Mouse (Mus musculus): ENCODE results near the gene Wdr82. TPM values are rescaled to one million over a fixed set of nuclear protein-coding genes. Genes with fewer than 3 reads are reported as not detected.
"Not testable (repeated sequence)": the region's sequence is repeated elsewhere in the genome, so short reads cannot be mapped to it uniquely, and the experiment has no call there.

Gene Wdr82
- total RNA-seq, 2 experiments from 2014 or later, result 136 to 141 TPM

GRCm38 (mm10) chr9:106159237-106159636 lies 11.5 kb upstream of the Wdr82 start:
- no peak for DNase-seq (ENCODE audit: low spot score in 2 of 2)
- intact Hi-C loops (cut with DNase I), result no loop called here

GRCm38 (mm10) chr9:106159784-106160301 lies 10.9 kb upstream of the Wdr82 start:
- peak; percentile 94 to 95 for DNase-seq (ENCODE audit: low spot score in 2 of 2)
- intact Hi-C loops (cut with DNase I), result no loop called here

- DNase-seq (ENCODE audit: low spot score in 2 of 2), result no peak
- intact Hi-C loops (cut with DNase I), result no loop called here
Measured at GRCm38 (mm10) chr9:106160426-106160825, 10.3 kb upstream of the Wdr82 start.

- no peak for DNase-seq (ENCODE audit: low spot score in 2 of 2)
- intact Hi-C loops (cut with DNase I), result no loop called here
Measured at GRCm38 (mm10) chr9:106166709-106167108, 4.0 kb upstream of the Wdr82 start.

GRCm38 (mm10) chr9:106167241-106167640 lies 3.5 kb upstream of the Wdr82 start:
- intact Hi-C loops (cut with DNase I), result no loop called here
- no peak for DNase-seq (ENCODE audit: low spot score in 2 of 2)

GRCm38 (mm10) chr9:106167703-106168102 lies 3.0 kb upstream of the Wdr82 start:
- DNase-seq (ENCODE audit: low spot score in 2 of 2), result no peak
- intact Hi-C loops (cut with DNase I), result no loop called here

GRCm38 (mm10) chr9:106169006-106169405 lies 1.7 kb upstream of the Wdr82 start:
- intact Hi-C loops (cut with DNase I); DNase-seq (ENCODE audit: low spot score in 2 of 2): not testable (repeated sequence)

- intact Hi-C loops (cut with DNase I), result loop anchor here (2.0 kb wide), 1 partner anchor 33 kb away; the partner anchor contains the start of gene Twf2
- no peak for DNase-seq (ENCODE audit: low spot score in 2 of 2)
Measured at GRCm38 (mm10) chr9:106169917-106170316, 811 bp upstream of the Wdr82 start.

- DNase-seq (ENCODE audit: low spot score in 2 of 2), result peak; percentile 52 to 62
- intact Hi-C loops (cut with DNase I), result loop anchor here (2.0 kb wide), 1 partner anchor 31 kb away; the partner anchor contains the start of gene Twf2
Measured at GRCm38 (mm10) chr9:106171346-106172158, 824 bp downstream of the Wdr82 start.

GRCm38 (mm10) chr9:106172527-106172926 lies 1.8 kb downstream of the Wdr82 start:
- intact Hi-C loops (cut with DNase I), result no loop called here
- DNase-seq (ENCODE audit: low spot score in 2 of 2), result no peak

- intact Hi-C loops (cut with DNase I), result no loop called here
- DNase-seq (ENCODE audit: low spot score in 2 of 2), result no peak
Measured at GRCm38 (mm10) chr9:106173363-106173762, 2.6 kb downstream of the Wdr82 start.

- intact Hi-C loops (cut with DNase I), result no loop called here
- DNase-seq (ENCODE audit: low spot score in 2 of 2), result no peak
Measured at GRCm38 (mm10) chr9:106175552-106176200, 4.9 kb downstream of the Wdr82 start.

- intact Hi-C loops (cut with DNase I), result no loop called here
- no peak for DNase-seq (ENCODE audit: low spot score in 2 of 2)
Measured at GRCm38 (mm10) chr9:106176769-106177168, 6.0 kb downstream of the Wdr82 start.

- DNase-seq (ENCODE audit: low spot score in 2 of 2), result no peak
- intact Hi-C loops (cut with DNase I), result no loop called here
Measured at GRCm38 (mm10) chr9:106177799-106178198, 7.1 kb downstream of the Wdr82 start.

- DNase-seq (ENCODE audit: low spot score in 2 of 2), result no peak
- intact Hi-C loops (cut with DNase I), result no loop called here
Measured at GRCm38 (mm10) chr9:106179454-106179853, 8.7 kb downstream of the Wdr82 start.

GRCm38 (mm10) chr9:106179964-106180363 lies 9.2 kb downstream of the Wdr82 start:
- intact Hi-C loops (cut with DNase I), result no loop called here
- DNase-seq (ENCODE audit: low spot score in 2 of 2), result no peak

GRCm38 (mm10) chr9:106182146-106182545 lies 11.4 kb downstream of the Wdr82 start:
- DNase-seq (ENCODE audit: low spot score in 2 of 2), result no peak
- intact Hi-C loops (cut with DNase I), result no loop called here

GRCm38 (mm10) chr9:106183996-106184395 lies 13.3 kb downstream of the Wdr82 start:
- intact Hi-C loops (cut with DNase I), result no loop called here
- DNase-seq (ENCODE audit: low spot score in 2 of 2), result no peak

- no peak for DNase-seq (ENCODE audit: low spot score in 2 of 2)
- intact Hi-C loops (cut with DNase I), result no loop called here
Measured at GRCm38 (mm10) chr9:106191355-106191754, 20.6 kb downstream of the Wdr82 start.

GRCm38 (mm10) chr9:106192024-106192423 lies 21.3 kb downstream of the Wdr82 start:
- intact Hi-C loops (cut with DNase I), result no loop called here
- no peak for DNase-seq (ENCODE audit: low spot score in 2 of 2)

- peak; percentile 47 to 82 for DNase-seq (ENCODE audit: low spot score in 2 of 2)
- intact Hi-C loops (cut with DNase I), result no loop called here
Measured at GRCm38 (mm10) chr9:106192998-106193397, 22.3 kb downstream of the Wdr82 start.
